Mouse (Mus musculus) midbrain, embryonic 15.5 days (tissue): ENCODE measurements around the gene Angptl2. TPM values are rescaled to one million over a fixed set of nuclear protein-coding genes. Genes with fewer than 3 reads are reported as not detected.

Experiments
- ATAC-seq: fragments of 200-750 bp; cut with Nextera tagmentation; replicated peaks from 2 replicates; pipeline ENCODE4 v1.8.0; 2017; ENCODE audit warnings: moderate TSS enrichment
- H3K27ac ChIP-seq: fragments of 300-500 bp; sonication (generic); 2 replicates; pipeline ENCODE4 v1.5.1; 2015; ENCODE audit warnings: mild to moderate bottlenecking, inconsistent platforms
- H3K27me3 ChIP-seq: fragments of 300-500 bp; sonication (generic); replicated peaks from 2 replicates; pipeline ENCODE4 v1.6.1; 2015; ENCODE audit warnings: inconsistent platforms
- H3K36me3 ChIP-seq: fragments of 300-500 bp; sonication (generic); replicated peaks from 2 replicates; pipeline ENCODE4 v1.6.1; 2015; ENCODE audit warnings: inconsistent platforms
- H3K4me1 ChIP-seq: fragments of 300-500 bp; sonication (generic); 2 replicates; pipeline ENCODE4 v1.6.1; 2015; ENCODE audit warnings: inconsistent platforms
- H3K4me2 ChIP-seq: fragments of 300-500 bp; sonication (generic); 2 replicates; pipeline ENCODE4 v1.6.1; 2015; ENCODE audit warnings: inconsistent platforms, mild to moderate bottlenecking, moderate library complexity
- H3K4me3 ChIP-seq: fragments of 300-500 bp; sonication (generic); 2 replicates; pipeline ENCODE4 v1.5.1; 2015; ENCODE audit warnings: mild to moderate bottlenecking, inconsistent platforms
- H3K9ac ChIP-seq: fragments of 300-500 bp; sonication (generic); 2 replicates; pipeline ENCODE4 v1.6.1; 2015; ENCODE audit warnings: mild to moderate bottlenecking, inconsistent platforms
- H3K9me3 ChIP-seq: fragments of 300-500 bp; sonication (generic); 2 replicates; pipeline ENCODE4 v1.6.1; 2016; ENCODE audit warnings: inconsistent platforms
- WGBS: fragments of 180-500 bp; shearing (Covaris S2); methylation state at CpG from one replicate; pipeline ENCODE4 v1.1.7; 2015; ENCODE audit warnings: mixed read lengths; 5-methylcytosine and 5-hydroxymethylcytosine counted together
- polyA plus RNA-seq: library from polyadenylated mRNA; unstranded; fragments of >200 nt; fragmentation: Nextera tagmentation; extraction: Ambion mirVana; gene quantifications from 2 replicates; pipeline ENCODE4 v1.2.1, GENCODE M21; 2015

The Angptl2 gene
- polyA plus RNA-seq, 1 experiment from 2014 or later = 16.2 TPM

GRCm38 (mm10) chr2:33288837-33289236 is 73.0 kb downstream of the Angptl2 start:
- Histone ChIP-seq H3K4me1 (0 out of 2 replicates have a peak, but pooled peaks cover 6% of the 10 kb centered on the region), H3K4me2 (no peak overlapping the region), H3K4me3 (no peak overlapping the region), H3K36me3 (peaks cover 20% of the 10 kb centered on the region), H3K27ac (no peak overlapping the region), H3K27me3 (no peaks in the 10 kb centered on the region), H3K9me3 (peaks cover 8% of the 10 kb centered on the region; the same call in 1 of the 2 replicates), H3K9ac (no peak overlapping the region)
- 86% methylated on average over 5 of the region's 5 CpGs for WGBS
- ATAC-seq = no peak

- Histone ChIP-seq H3K9ac (no peak overlapping the region), H3K9me3 (peaks cover 8% of the 10 kb centered on the region; the same call in 1 of the 2 replicates), H3K27me3 (no peaks in the 10 kb centered on the region), H3K36me3 (peaks cover 15% of the 10 kb centered on the region), H3K4me1 (0 out of 2 replicates have a peak, but pooled peaks cover 6% of the 10 kb centered on the region), H3K4me2 (no peak overlapping the region), H3K27ac (no peak overlapping the region), H3K4me3 (no peak overlapping the region)
- no peak for ATAC-seq
- 83% methylated on average over 8 of the region's 8 CpGs for WGBS
Observed at GRCm38 (mm10) chr2:33290491-33290890, 74.6 kb downstream of the Angptl2 start.

GRCm38 (mm10) chr2:33292057-33292456 is 76.2 kb downstream of the Angptl2 start:
- H3K27ac ChIP-seq = no peak overlapping the region
- peaks cover 8% of the 10 kb centered on the region; the same call in 1 of the 2 replicates for H3K9me3 ChIP-seq
- H3K36me3 ChIP-seq = peaks cover 18% of the 10 kb centered on the region
- ATAC-seq = no peak
- no peak overlapping the region for H3K4me2 ChIP-seq
- H3K27me3 ChIP-seq = no peaks in the 10 kb centered on the region
- no peak overlapping the region for H3K9ac ChIP-seq
- 0 out of 2 replicates have a peak, but pooled peaks cover 6% of the 10 kb centered on the region for H3K4me1 ChIP-seq
- WGBS = 96% methylated on average over 2 of the region's 2 CpGs
- no peak overlapping the region for H3K4me3 ChIP-seq

- no peaks in the 10 kb centered on the region for H3K27me3 ChIP-seq
- no peaks in the 10 kb centered on the region for H3K9me3 ChIP-seq
- H3K4me3 ChIP-seq = no peak overlapping the region
- peaks cover 3% of the 10 kb centered on the region for H3K36me3 ChIP-seq
- H3K4me2 ChIP-seq = no peak overlapping the region
- 0 out of 2 replicates have a peak, but pooled peaks cover 6% of the 10 kb centered on the region for H3K4me1 ChIP-seq
- no peak for ATAC-seq
- no peak overlapping the region for H3K27ac ChIP-seq
- H3K9ac ChIP-seq = no peak overlapping the region
- 91% methylated on average over 5 of the region's 5 CpGs for WGBS
Observed at GRCm38 (mm10) chr2:33295115-33295514, 79.2 kb downstream of the Angptl2 start.

Other genes starting within 250 kb of the Angptl2 start
- 22.4 and 24.5 TPM in 2 replicates for gene Slc2a8, start 234.0 kb upstream of the Angptl2 start, polyA plus RNA-seq
- 53.2 and 61.1 TPM in 2 replicates for gene Garnl3, start 84.4 kb upstream of the Angptl2 start, polyA plus RNA-seq
- 47.6 and 53.1 TPM in 2 replicates for gene Ralgps1, start 155.4 kb downstream of the Angptl2 start, polyA plus RNA-seq
- gene Zbtb34, start 215.3 kb downstream of the Angptl2 start, polyA plus RNA-seq = 7.7 and 8.7 TPM in 2 replicates